Mouse (Mus musculus): ENCODE data around the gene Olfr1219. TPM values are rescaled to one million over a fixed set of nuclear protein-coding genes. Genes with fewer than 3 reads are reported as not detected.

The Olfr1219 gene
- total RNA-seq (2021), result not detected
- long read RNA-seq, experiment 1, result 0 reads
- long read RNA-seq, experiment 2, result 0 reads

DNA sequence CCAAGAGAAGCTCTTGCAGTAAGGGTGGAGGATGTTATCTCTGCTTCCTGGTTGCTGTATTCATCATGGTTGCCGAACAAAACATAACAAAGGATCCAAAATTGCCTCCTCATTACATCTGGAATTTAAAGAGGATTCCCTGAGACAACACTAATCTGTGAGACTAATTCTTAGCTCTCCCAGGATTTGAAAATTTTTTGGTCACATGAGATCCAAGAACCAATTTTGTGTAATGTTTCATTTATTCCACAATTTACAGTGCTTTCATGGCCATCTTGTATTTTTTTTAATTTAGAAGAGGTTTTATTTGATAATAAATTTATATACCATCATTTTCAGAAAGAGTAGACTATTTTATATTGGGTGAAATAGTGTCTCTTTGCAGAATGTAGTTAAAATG, at the start of gene Olfr1219:
Olfr1219 (minus strand) TSS at position 101 of the 400 bp plus-strand sequence.
- DNase-seq, result no peak

DNA sequence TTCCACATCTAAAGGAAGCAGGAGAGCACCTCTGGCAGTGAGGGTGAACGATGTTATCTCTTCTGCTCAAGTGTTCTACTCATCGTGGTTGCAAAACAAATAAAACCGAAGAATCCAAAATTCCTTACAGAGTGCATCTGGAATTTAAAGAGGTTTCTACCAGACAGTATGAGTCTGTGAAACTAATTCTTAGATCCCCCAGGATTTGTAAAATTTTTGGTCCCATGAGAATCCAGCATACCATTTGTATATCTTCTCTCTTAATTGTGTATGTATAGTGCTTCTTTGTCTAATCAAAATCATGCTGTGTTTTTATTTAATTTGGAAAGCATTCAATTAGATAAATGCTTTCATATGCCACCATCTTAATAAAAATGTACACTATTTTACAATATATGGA, 49.6 kb upstream of the Olfr1219 start, which contains the start of gene Olfr1222:
Olfr1222 (minus strand) TSS at position 101 of the 400 bp plus-strand sequence.
- no peak for DNase-seq

DNA sequence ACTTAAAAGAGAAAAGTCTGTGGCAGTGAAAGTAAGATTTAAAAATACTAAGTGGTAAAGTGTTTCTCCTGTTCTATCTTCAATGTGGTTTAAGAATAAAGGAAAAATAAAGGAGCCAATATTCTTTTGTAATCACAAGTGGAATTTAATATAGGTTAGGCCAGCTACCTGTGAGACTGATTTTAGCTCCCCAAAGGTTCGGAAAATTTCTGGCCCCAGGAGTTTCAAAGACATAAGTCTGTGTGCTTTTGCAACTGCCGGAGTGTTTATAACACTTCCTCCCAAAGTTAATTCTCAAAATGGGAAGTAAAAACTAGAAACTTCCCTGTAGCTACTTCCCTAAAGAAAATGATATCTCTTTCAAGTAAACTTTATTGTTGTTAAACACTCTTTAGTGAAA, 33.9 kb upstream of the Olfr1219 start, which contains the start of gene Olfr1221:
Olfr1221 (minus strand) TSS at position 101 of the 400 bp plus-strand sequence.
- DNase-seq, result no peak

- no peak for DNase-seq
These were observed 23.4 kb upstream of the Olfr1219 start, which contains the start of gene Olfr1220 for GRCm38 (mm10) chr2:89106735-89107134. Olfr1220 (minus strand) TSS chr2:89106835.

GRCm38 (mm10) chr2:89105651-89106050, 22.3 kb upstream of the Olfr1219 start:
- DNase-seq, result no peak

DNA sequence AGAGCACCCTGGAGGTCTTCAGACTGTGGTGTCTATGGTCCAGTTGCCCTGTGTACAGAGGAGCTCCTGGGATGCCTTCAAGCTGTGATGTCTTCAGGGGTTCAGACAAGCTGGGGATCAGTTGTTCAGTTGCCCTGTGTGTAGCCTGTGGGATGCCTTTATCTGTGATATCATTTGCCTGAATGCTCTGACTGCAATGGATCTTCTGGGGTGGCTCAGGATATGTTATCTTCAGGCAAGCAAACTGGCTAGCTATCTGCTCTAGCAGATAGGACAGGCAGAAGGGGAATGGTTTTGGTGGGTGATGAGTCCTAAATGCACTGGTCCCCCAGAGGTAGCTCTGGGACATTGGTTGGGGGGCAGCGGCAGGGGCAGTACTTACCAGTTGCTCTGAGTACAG, 10.5 kb upstream of the Olfr1219 start:
- DNase-seq, result no peak

DNA sequence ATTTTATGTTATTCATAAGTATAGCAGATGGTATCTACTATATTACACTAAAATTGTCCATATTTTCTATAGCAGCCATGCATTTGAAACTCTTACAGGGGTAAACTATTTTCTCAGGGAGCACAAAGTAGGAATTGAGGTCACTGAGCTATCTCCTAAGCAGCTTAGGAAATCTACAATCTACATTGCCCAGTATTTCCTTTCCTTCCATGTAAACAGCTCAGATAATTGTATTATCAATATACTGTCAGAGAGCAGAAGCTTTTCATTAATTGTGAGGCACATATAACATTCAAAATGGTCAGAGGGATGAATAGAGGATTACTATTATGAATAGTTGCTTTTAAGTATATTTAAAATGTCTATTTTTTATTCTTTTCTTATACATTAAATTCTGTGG, 1.8 kb downstream of the Olfr1219 start:
- DNase-seq, result no peak

GRCm38 (mm10) chr2:89061087-89061486, 22.2 kb downstream of the Olfr1219 start, which contains the start of gene Olfr1218:
Olfr1218 (minus strand) TSS chr2:89061187.
- DNase-seq, result no peak

DNA sequence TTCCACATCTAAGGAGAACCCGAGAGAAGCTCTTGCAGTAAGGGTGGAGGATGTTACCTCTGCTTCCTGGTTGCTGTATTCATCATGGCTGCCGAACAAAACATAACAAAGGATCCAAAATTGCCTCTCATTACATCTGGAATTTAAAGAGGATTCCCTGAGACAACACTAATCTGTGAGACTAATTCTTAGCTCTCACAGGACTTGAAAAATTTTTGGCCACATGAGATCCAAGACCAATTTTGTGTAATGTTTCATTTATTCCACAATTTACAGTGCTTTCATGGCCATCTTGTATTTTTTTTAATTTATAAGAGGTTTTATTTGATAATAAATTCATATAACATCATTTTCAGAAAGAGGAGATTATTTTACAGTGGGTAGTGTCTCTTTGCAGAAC, 51.3 kb downstream of the Olfr1219 start, which contains the start of gene Olfr1217:
Olfr1217 (minus strand) TSS at position 101 of the 400 bp plus-strand sequence.
- no peak for DNase-seq

Other genes with a start within 250 kb of the Olfr1219 start
- gene Olfr1204, start 234.2 kb downstream of the Olfr1219 start, total RNA-seq (2021), result not detected
- gene Olfr1206, start 220.3 kb downstream of the Olfr1219 start, total RNA-seq (2021), result not detected
- gene Olfr1208, start 181.2 kb downstream of the Olfr1219 start, total RNA-seq (2021), result not detected
- gene Olfr1209, start 168.4 kb downstream of the Olfr1219 start, total RNA-seq (2021), result not detected
- not detected for gene Olfr1211, start 145.4 kb downstream of the Olfr1219 start, total RNA-seq (2021)
- not detected for gene Olfr1212, start 129.5 kb downstream of the Olfr1219 start, total RNA-seq (2021)
- not detected for gene Gm13762, start 103.2 kb downstream of the Olfr1219 start, total RNA-seq (2021)
- not detected for gene Olfr1214, start 90.9 kb downstream of the Olfr1219 start, total RNA-seq (2021)
- not detected for gene Olfr1215, start 76.5 kb downstream of the Olfr1219 start, total RNA-seq (2021)
- gene Olfr1216, start 65.2 kb downstream of the Olfr1219 start, total RNA-seq (2021), result not detected
- not detected for gene Olfr1217, start 51.4 kb downstream of the Olfr1219 start, total RNA-seq (2021)
- not detected for gene Olfr1218, start 22.3 kb downstream of the Olfr1219 start, total RNA-seq (2021)
- not detected for gene Olfr1220, start 23.3 kb upstream of the Olfr1219 start, total RNA-seq (2021)
- gene Olfr1221, start 33.8 kb upstream of the Olfr1219 start, total RNA-seq (2021), result not detected
- gene Olfr1222, start 49.5 kb upstream of the Olfr1219 start, total RNA-seq (2021), result not detected
- gene Olfr1223, start 68.0 kb upstream of the Olfr1219 start, total RNA-seq (2021), result not detected
- not detected for gene Olfr1224-ps1, start 80.6 kb upstream of the Olfr1219 start, total RNA-seq (2021)
- gene Olfr1225, start 91.2 kb upstream of the Olfr1219 start, total RNA-seq (2021), result not detected
- gene Olfr1226, start 116.5 kb upstream of the Olfr1219 start, total RNA-seq (2021), result not detected
- not detected for gene Olfr1228, start 170.5 kb upstream of the Olfr1219 start, total RNA-seq (2021)
- gene Olfr1229, start 204.5 kb upstream of the Olfr1219 start, total RNA-seq (2021), result not detected
- gene Olfr1230, start 213.8 kb upstream of the Olfr1219 start, total RNA-seq (2021), result not detected
- not detected for gene Olfr1231, start 223.6 kb upstream of the Olfr1219 start, total RNA-seq (2021)
- gene Olfr1232, start 246.2 kb upstream of the Olfr1219 start, total RNA-seq (2021), result not detected

Measured in gastrocnemius, postnatal 10 days (tissue).